Mouse (Mus musculus) embryonic facial prominence, embryonic 11.5 days (tissue): ENCODE measurements around the gene Rfx7. TPM values are rescaled to one million over a fixed set of nuclear protein-coding genes. Genes with fewer than 3 reads are reported as not detected.
A peak's percentile ranks its signal among the peaks of the same experiment; 100 is the strongest.

ENCODE experiments used
- ATAC-seq: fragments of 200-750 bp; cut with Nextera tagmentation; replicated peaks from 2 replicates; pipeline ENCODE4 v1.8.0; 2017; ENCODE audit warnings: low read depth; ENCODE audit not compliant: insufficient number of reproducible peaks, low FRiP score, low TSS enrichment
- DNase-seq: peaks from one replicate; pipeline ENCODE4 v3.0.0-alpha.2; 2015; ENCODE audit warnings: low spot score
- H3K27ac ChIP-seq: fragments of 300-500 bp; sonication (generic); replicated peaks from 2 replicates; pipeline ENCODE4 v1.5.1; 2014; ENCODE audit warnings: mild to moderate bottlenecking, low read depth, low read length, control low read depth
- H3K27me3 ChIP-seq: fragments of 300-500 bp; sonication (generic); 2 replicates; pipeline ENCODE4 v1.6.1; 2014; ENCODE audit warnings: mild to moderate bottlenecking, low read length, moderate library complexity, mixed read lengths; ENCODE audit not compliant: control insufficient read depth, insufficient read depth
- H3K36me3 ChIP-seq: fragments of 300-500 bp; sonication (generic); replicated peaks from 2 replicates; pipeline ENCODE4 v1.6.1; 2014; ENCODE audit warnings: low read depth, mild to moderate bottlenecking, low read length, moderate library complexity, mixed read lengths; ENCODE audit not compliant: control insufficient read depth, insufficient read depth
- H3K4me1 ChIP-seq: fragments of 300-500 bp; sonication (generic); 2 replicates; pipeline ENCODE4 v1.6.1; 2014; ENCODE audit warnings: low read length, mixed read lengths; ENCODE audit not compliant: control insufficient read depth, insufficient read depth
- H3K4me2 ChIP-seq: fragments of 300-500 bp; sonication (generic); 2 replicates; pipeline ENCODE4 v1.6.1; 2014; ENCODE audit warnings: low read depth, mild to moderate bottlenecking, control low read depth, low read length, moderate library complexity
- H3K4me3 ChIP-seq: fragments of 300-500 bp; sonication (generic); 2 replicates; pipeline ENCODE4 v1.5.1; 2014; ENCODE audit warnings: low read depth, low read length, control low read depth
- H3K9ac ChIP-seq: fragments of 300-500 bp; sonication (generic); replicated peaks from 2 replicates; pipeline ENCODE4 v1.6.1; 2014; ENCODE audit warnings: mild to moderate bottlenecking, control low read depth, low read length
- H3K9me3 ChIP-seq: fragments of 300-500 bp; sonication (generic); replicated peaks from 2 replicates; pipeline ENCODE4 v1.6.1; 2016; ENCODE audit warnings: mild to moderate bottlenecking, low read length, inconsistent platforms, mixed read lengths; ENCODE audit not compliant: control insufficient read depth
- WGBS: fragments of 180-500 bp; shearing (Covaris S2); extraction: QIAGEN DNeasy Blood & Tissue Kit; methylation state at CpG from one replicate; pipeline ENCODE4 v1.1.7; 2014; 5-methylcytosine and 5-hydroxymethylcytosine counted together
- polyA plus RNA-seq: library from polyadenylated mRNA; unstranded; fragments of >200 nt; fragmentation: Nextera tagmentation; extraction: Ambion mirVana; gene quantifications from 2 replicates; pipeline ENCODE4 v1.2.1, GENCODE M21; 2014

The Rfx7 gene
- polyA plus RNA-seq, result 18.5 and 19.9 TPM in 2 replicates

DNA sequence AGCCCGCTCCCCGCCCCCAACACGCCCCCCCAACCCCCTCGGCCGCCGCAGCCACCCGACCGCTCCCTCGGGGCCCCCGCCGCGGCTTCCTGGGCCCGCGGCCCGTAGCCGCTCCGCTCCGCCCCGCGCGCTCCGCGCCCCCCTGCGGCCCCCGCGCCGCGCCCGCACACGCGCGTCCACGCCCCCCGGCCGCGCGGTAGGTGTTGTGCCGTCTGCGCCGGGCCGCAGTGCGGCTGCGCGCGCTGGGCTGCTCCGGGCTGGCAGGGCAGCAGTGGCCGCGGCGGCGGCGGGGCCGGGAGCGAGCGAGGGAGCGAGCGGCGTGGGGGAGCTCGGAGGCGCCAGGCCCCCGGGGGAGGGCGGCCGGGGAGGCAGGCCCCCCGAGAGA, at the start of gene Rfx7:
TSS of gene Rfx7 (plus strand) at position 245 of the 385 bp plus-strand sequence.
- ATAC-seq (peak; percentile 85), DNase-seq (peak; percentile 84)
- Histone ChIP-seq H3K9me3 (no peaks in the 10 kb centered on the region), H3K27me3 (no peaks in the 10 kb centered on the region), H3K4me3 (peak within 1 kb of the TSS; percentile 85), H3K4me2 (peak within 1 kb of the TSS; percentile 67), H3K27ac (peak within 1 kb of the TSS; percentile 98), H3K36me3 (no peaks in the 10 kb centered on the region), H3K4me1 (no peaks in the 10 kb centered on the region), H3K9ac (peak within 1 kb of the TSS; percentile 96)
- 0% methylated on average over 8 of the region's 63 CpGs for WGBS

- Histone ChIP-seq H3K9ac (no peak overlapping the region), H3K9me3 (no peaks in the 10 kb centered on the region), H3K27ac (no peak overlapping the region), H3K4me3 (no peak overlapping the region), H3K36me3 (no peaks in the 10 kb centered on the region), H3K4me1 (no peaks in the 10 kb centered on the region), H3K4me2 (no peak overlapping the region), H3K27me3 (no peaks in the 10 kb centered on the region)
- no peak for ATAC-seq
- DNase-seq, result no peak
Observed at GRCm38 (mm10) chr9:72488523-72488922, 43.5 kb upstream of the Rfx7 start.

GRCm38 (mm10) chr9:72489131-72489530, 42.9 kb upstream of the Rfx7 start:
- no peak for DNase-seq
- no peak for ATAC-seq
- H3K36me3 ChIP-seq, result no peaks in the 10 kb centered on the region
- H3K9me3 ChIP-seq, result no peaks in the 10 kb centered on the region
- no peaks in the 10 kb centered on the region for H3K4me1 ChIP-seq
- no peaks in the 10 kb centered on the region for H3K27me3 ChIP-seq
- 91% methylated on average over 5 of the region's 5 CpGs for WGBS
- H3K27ac ChIP-seq, result no peak overlapping the region
- no peak overlapping the region for H3K4me2 ChIP-seq
- no peak overlapping the region for H3K4me3 ChIP-seq
- H3K9ac ChIP-seq, result no peak overlapping the region

GRCm38 (mm10) chr9:72491559-72492193, 40.4 kb upstream of the Rfx7 start:
- Histone ChIP-seq H3K9me3 (no peaks in the 10 kb centered on the region), H3K9ac (peak overlapping the region; percentile 71), H3K4me3 (peak overlapping the region; percentile 73), H3K27ac (0 out of 2 replicates have a peak overlapping the region, but pooled peaks have one; percentile 22), H3K36me3 (no peaks in the 10 kb centered on the region), H3K27me3 (no peaks in the 10 kb centered on the region), H3K4me1 (no peaks in the 10 kb centered on the region), H3K4me2 (peak overlapping the region; percentile 53)
- ATAC-seq (peak; percentile 90), DNase-seq (peak; percentile 94)
- 0% methylated on average over 32 of the region's 32 CpGs for WGBS

GRCm38 (mm10) chr9:72492194-72492565, 39.9 kb upstream of the Rfx7 start, which contains the start of gene Tex9:
Gene Tex9, minus strand, starts transcription at chr9:72492212.
- Histone ChIP-seq H3K4me1 (no peaks in the 10 kb centered on the region), H3K4me2 (peak within 1 kb of the TSS; percentile 53), H3K9ac (peak within 1 kb of the TSS; percentile 71), H3K4me3 (peak within 1 kb of the TSS; percentile 73), H3K9me3 (no peaks in the 10 kb centered on the region), H3K36me3 (no peaks in the 10 kb centered on the region), H3K27ac (0 out of 2 replicates have a peak within 1 kb of the TSS, but pooled peaks have one; percentile 22), H3K27me3 (no peaks in the 10 kb centered on the region)
- WGBS, result 15% methylated on average over 6 of the region's 6 CpGs
- ATAC-seq (peak; percentile 30; the same call in 1 of the 2 replicates), DNase-seq (peak; percentile 3)

- Histone ChIP-seq H3K36me3 (no peaks in the 10 kb centered on the region), H3K27me3 (no peaks in the 10 kb centered on the region), H3K27ac (no peak overlapping the region), H3K4me2 (no peak overlapping the region), H3K4me1 (no peaks in the 10 kb centered on the region), H3K9me3 (no peaks in the 10 kb centered on the region), H3K4me3 (no peak overlapping the region), H3K9ac (no peak overlapping the region)
- ATAC-seq (no peak), DNase-seq (no peak)
- 82% methylated on average over 2 of the region's 2 CpGs for WGBS
Observed at GRCm38 (mm10) chr9:72493465-72493864, 38.6 kb upstream of the Rfx7 start.

DNA sequence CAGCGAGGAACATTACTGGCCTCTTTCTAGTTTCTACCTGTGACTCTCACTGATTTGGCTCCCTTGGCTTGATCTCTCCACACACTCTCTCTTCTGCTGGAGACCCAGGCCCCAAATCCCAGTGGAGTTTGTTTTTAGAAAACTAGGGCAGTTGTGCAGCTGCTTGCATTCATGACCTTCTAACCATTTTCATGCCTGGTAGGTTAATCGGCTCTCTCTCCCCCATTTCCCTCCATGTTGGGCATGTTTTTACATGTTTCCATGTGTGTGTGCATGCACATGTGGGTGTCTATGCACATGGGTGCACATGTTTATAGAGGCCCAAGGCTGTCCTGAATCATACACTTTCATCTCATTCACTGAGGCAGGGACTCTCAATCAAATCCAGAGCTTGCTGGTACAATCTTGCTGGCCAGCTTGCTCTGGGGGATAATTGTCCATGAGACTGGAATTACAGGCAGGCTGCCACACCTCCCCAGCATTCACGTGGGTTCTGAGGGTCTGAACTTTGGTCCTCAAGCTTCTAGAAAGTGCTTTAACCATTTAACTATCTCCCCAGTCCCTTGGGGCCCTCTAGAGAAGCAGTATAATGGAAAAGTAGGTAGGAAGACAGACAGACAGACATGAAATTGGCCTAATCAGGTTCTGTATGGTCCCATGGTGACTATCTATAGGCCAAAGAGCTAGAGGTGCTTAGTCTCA, 37.9 kb upstream of the Rfx7 start:
- 79% methylated on average over 3 of the region's 3 CpGs for WGBS
- H3K4me1 ChIP-seq, result no peaks in the 10 kb centered on the region
- no peaks in the 10 kb centered on the region for H3K27me3 ChIP-seq
- no peak overlapping the region for H3K4me2 ChIP-seq
- H3K9ac ChIP-seq, result no peak overlapping the region
- no peak for DNase-seq
- H3K27ac ChIP-seq, result no peak overlapping the region
- no peaks in the 10 kb centered on the region for H3K36me3 ChIP-seq
- ATAC-seq, result no peak
- H3K4me3 ChIP-seq, result no peak overlapping the region
- H3K9me3 ChIP-seq, result no peaks in the 10 kb centered on the region

GRCm38 (mm10) chr9:72496691-72497090, 35.3 kb upstream of the Rfx7 start:
- DNase-seq, result no peak
- 81% methylated on average over 2 of the region's 2 CpGs for WGBS
- H3K36me3 ChIP-seq, result no peaks in the 10 kb centered on the region
- H3K4me3 ChIP-seq, result no peak overlapping the region
- H3K4me1 ChIP-seq, result no peaks in the 10 kb centered on the region
- no peaks in the 10 kb centered on the region for H3K9me3 ChIP-seq
- no peak overlapping the region for H3K27ac ChIP-seq
- H3K4me2 ChIP-seq, result no peak overlapping the region
- no peak overlapping the region for H3K9ac ChIP-seq
- no peak for ATAC-seq
- no peaks in the 10 kb centered on the region for H3K27me3 ChIP-seq
